Mouse (Mus musculus) heart, embryonic 14.5 days (tissue): ENCODE measurements around the gene Rita1. TPM values are rescaled to one million over a fixed set of nuclear protein-coding genes. Genes with fewer than 3 reads are reported as not detected.

Source experiments
- ATAC-seq: fragments of 200-750 bp; cut with Nextera tagmentation; 2 replicates; pipeline ENCODE4 v1.8.0; 2017; ENCODE audit warnings: low read depth, moderate TSS enrichment; ENCODE audit not compliant: insufficient number of reproducible peaks, insufficient read depth, low FRiP score
- H3K27ac ChIP-seq, 2 experiments: fragments of 200-500 bp in 1 of 2; fragments of 300-500 bp in 1 of 2; sonication (generic) in 1 of 2; replicated peaks in 1 of 2; 2 replicates each; pipeline ENCODE4 v1.5.1; 2012 to 2014; ENCODE audit warnings: low read depth in 2 of 2, low read length in 2 of 2, control low read depth in 1 of 2, mild to moderate bottlenecking in 1 of 2, mixed read lengths in 1 of 2; ENCODE audit not compliant: control insufficient read depth in 1 of 2, insufficient read depth in 1 of 2
- H3K27me3 ChIP-seq: fragments of 300-500 bp; sonication (generic); 2 replicates; pipeline ENCODE4 v1.6.1; 2014; ENCODE audit warnings: mild to moderate bottlenecking, low read length, control low read depth; ENCODE audit not compliant: control insufficient read depth, insufficient read depth
- H3K36me3 ChIP-seq: fragments of 300-500 bp; sonication (generic); 2 replicates; pipeline ENCODE4 v1.6.1; 2014; ENCODE audit warnings: mild to moderate bottlenecking, control low read depth, low read length, mixed read lengths; ENCODE audit not compliant: control insufficient read depth, insufficient read depth
- H3K4me1 ChIP-seq, 2 experiments: fragments of 200-500 bp in 1 of 2; fragments of 300-500 bp in 1 of 2; sonication (generic) in 1 of 2; 2 replicates each; pipeline ENCODE4 v1.6.1; 2012 to 2014; ENCODE audit warnings: low read length in 2 of 2, control low read depth in 1 of 2, mixed read lengths in 1 of 2; ENCODE audit not compliant: control insufficient read depth in 2 of 2, insufficient read depth in 2 of 2
- H3K4me2 ChIP-seq: fragments of 300-500 bp; sonication (generic); 2 replicates; pipeline ENCODE4 v1.6.1; 2014; ENCODE audit warnings: mild to moderate bottlenecking, low read length
- H3K4me3 ChIP-seq, 2 experiments: fragments of 200-500 bp in 1 of 2; fragments of 300-500 bp in 1 of 2; sonication (generic) in 1 of 2; 2 replicates each; pipeline ENCODE4 v1.5.1; 2012 to 2014; ENCODE audit warnings: low read length in 2 of 2, mild to moderate bottlenecking in 2 of 2, control low read depth in 1 of 2, low read depth in 1 of 2, moderate library complexity in 1 of 2; ENCODE audit not compliant: control insufficient read depth in 1 of 2, insufficient read depth in 1 of 2
- H3K9ac ChIP-seq: fragments of 300-500 bp; sonication (generic); 2 replicates; pipeline ENCODE4 v1.6.1; 2014; ENCODE audit warnings: mild to moderate bottlenecking, low read length
- H3K9me3 ChIP-seq: fragments of 300-500 bp; sonication (generic); 2 replicates; pipeline ENCODE4 v1.6.1; 2016; ENCODE audit warnings: low read length, control low read depth; ENCODE audit not compliant: control insufficient read depth
- WGBS: fragments of 180-500 bp; shearing (Covaris S2); extraction: QIAGEN DNeasy Blood & Tissue Kit; methylation state at CpG from one replicate; pipeline ENCODE4 v1.1.7; 2014; 5-methylcytosine and 5-hydroxymethylcytosine counted together
- polyA plus RNA-seq: library from polyadenylated mRNA; unstranded; fragments of >200 nt; fragmentation: Nextera tagmentation; extraction: Ambion mirVana; gene quantifications from 2 replicates; pipeline ENCODE4 v1.2.1, GENCODE M21; 2014

The Rita1 gene
- polyA plus RNA-seq, 1 experiment from 2014 or later = 5.6 TPM

DNA sequence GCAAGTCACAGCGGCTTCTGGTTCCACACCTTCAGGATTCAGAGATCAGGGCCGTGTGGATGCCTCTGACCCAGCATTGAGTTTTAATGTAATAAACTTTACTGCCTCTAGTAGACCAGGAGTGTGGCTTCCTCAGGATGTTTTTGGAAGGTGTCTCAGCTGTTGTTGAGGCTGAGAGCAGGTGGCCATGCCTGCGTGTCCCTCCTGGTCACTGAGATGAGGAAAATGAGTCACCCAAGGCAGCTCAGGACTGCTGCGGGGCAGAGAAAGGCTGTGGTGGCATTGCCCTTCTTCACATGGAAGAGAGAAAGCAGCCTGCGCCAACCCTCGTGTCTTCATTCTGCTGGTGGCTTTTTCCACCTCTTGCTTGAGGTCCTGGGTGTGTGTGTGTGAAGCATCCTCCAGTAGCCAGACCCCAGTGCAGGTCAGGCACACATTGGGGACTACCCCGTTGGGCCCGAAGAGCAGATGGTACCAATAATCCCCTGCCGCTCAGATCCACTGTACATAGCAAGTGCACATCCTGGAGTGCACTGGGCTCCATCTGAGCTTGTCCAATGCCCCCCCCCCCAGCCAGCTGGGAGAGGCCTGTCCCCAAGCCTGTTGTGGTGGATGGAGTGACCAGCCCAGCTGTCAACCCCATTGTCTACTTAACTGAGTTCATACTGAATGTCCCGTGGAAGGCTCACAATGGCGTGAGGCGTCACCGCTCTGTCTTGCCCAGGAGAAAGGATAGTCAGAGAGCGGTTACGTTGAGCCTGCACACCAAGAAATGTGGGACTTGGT is 15.3 kb upstream of the Rita1 start:
- no peak overlapping the region for H3K9ac ChIP-seq
- no peak overlapping the region for H3K4me2 ChIP-seq
- H3K27ac ChIP-seq = no peak overlapping the region
- no peak overlapping the region for H3K4me3 ChIP-seq
- H3K27me3 ChIP-seq = peaks cover 8% of the 10 kb centered on the region
- peaks cover 59% of the 10 kb centered on the region for H3K36me3 ChIP-seq
- 0 out of 2 replicates have a peak, but pooled peaks cover 2% of the 10 kb centered on the region for H3K9me3 ChIP-seq
- peaks cover 6 to 10% of the 10 kb centered on the region in 2 experiments for H3K4me1 ChIP-seq
- no peak for ATAC-seq
- WGBS = 91% methylated on average over 15 of the region's 15 CpGs

DNA sequence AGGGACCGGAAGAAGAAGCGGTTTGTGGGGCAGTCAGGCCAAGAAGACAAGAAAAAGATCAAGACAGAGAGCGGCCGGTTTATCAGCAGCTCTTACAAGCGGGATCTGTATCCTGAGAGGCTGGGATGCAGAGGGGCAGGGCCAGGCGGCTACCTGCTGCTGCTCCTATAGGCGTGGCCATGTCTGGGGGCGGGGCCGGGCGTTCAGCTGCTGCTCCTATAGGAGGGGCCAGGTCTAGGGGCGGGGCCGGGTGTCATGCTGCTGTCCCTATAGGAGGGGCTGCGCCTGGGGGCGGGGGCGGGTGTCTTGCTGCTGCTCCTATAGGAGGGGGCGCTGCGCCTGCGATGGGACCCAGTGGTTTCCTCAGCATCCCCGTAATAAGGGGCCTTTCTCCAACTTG is 14.0 kb upstream of the Rita1 start:
- H3K27ac ChIP-seq = no peak overlapping the region
- H3K9me3 ChIP-seq = no peaks in the 10 kb centered on the region
- no peak for ATAC-seq
- H3K27me3 ChIP-seq = peaks cover 8% of the 10 kb centered on the region
- H3K36me3 ChIP-seq = peaks cover 72% of the 10 kb centered on the region
- H3K4me2 ChIP-seq = no peak overlapping the region
- H3K4me1 ChIP-seq = peaks cover 10 to 11% of the 10 kb centered on the region in 2 experiments
- 49% methylated on average over 19 of the region's 19 CpGs for WGBS
- no peak overlapping the region for H3K4me3 ChIP-seq
- no peak overlapping the region for H3K9ac ChIP-seq

DNA sequence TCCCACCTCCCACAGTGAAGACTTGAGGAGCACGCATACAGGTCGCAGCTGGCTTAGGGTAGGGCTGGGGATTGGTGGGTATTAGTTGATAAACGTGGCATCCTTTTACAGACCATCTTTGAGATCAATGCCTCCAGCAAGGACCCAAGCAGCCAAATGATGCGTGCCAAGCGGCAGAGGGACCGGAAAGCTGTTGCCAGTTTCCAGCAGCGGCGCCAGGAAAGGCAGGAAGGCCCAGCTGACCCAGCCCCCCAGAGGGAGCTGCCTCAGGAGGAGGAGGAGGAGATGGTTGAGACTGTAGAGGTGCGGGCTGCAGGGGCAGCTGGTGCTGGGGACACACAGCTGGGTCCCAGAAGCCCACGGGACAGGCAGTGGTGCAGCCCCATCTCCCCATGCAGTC is 12.0 kb upstream of the Rita1 start:
- Histone ChIP-seq H3K9me3 (no peaks in the 10 kb centered on the region), H3K4me2 (no peak overlapping the region), H3K4me3 (no peak overlapping the region), H3K27me3 (no peaks in the 10 kb centered on the region), H3K27ac (no peak overlapping the region), H3K4me1 (peaks cover 5 to 15% of the 10 kb centered on the region in 2 experiments), H3K9ac (no peak overlapping the region), H3K36me3 (peaks cover 92% of the 10 kb centered on the region)
- WGBS = 96% methylated on average over 10 of the region's 10 CpGs
- no peak for ATAC-seq

DNA sequence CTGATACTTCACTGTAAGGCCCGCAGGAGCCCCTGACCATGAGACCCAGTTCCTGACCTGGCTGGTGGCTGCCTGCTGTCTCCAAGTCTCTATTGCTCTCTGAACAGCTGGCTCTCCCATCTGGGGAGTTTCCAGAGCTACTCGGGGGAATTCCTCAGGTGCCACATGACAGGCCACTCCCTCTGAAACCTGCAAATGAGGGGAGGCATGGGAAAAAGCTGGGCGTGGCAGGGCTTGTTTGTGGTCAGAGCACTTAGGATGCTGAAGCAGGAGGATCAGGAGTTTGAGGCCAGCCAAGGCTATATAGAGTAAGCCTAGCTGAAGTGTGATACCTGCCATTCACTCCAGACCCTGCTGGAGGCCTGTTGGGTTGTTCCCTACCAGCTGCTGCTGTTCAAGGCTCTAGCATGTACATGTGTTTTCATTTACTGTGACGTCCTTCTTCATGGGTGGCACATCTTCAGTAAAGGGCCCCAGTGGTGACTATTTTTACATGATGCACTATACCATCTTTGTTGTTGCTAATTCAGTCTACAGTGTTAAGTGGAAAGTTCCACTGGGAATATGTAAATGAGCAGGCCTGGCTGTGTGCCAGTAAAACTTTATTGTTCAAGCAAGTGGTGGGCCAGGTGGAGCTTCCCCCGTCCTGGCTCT is 9.9 kb upstream of the Rita1 start:
- no peak overlapping the region for H3K4me3 ChIP-seq
- 70% methylated on average over 5 of the region's 5 CpGs for WGBS
- no peak for ATAC-seq
- H3K27me3 ChIP-seq = no peaks in the 10 kb centered on the region
- H3K9ac ChIP-seq = no peak overlapping the region
- peaks cover 100% of the 10 kb centered on the region for H3K36me3 ChIP-seq
- H3K4me2 ChIP-seq = no peak overlapping the region
- no peaks in the 10 kb centered on the region for H3K9me3 ChIP-seq
- peaks cover 0 to 9% of the 10 kb centered on the region in 2 experiments; a peak in 1 of 4 replicates for H3K4me1 ChIP-seq
- H3K27ac ChIP-seq = 0 out of 4 replicates have a peak overlapping the region, but pooled peaks of 1 of the 2 experiments have one; percentile 14

DNA sequence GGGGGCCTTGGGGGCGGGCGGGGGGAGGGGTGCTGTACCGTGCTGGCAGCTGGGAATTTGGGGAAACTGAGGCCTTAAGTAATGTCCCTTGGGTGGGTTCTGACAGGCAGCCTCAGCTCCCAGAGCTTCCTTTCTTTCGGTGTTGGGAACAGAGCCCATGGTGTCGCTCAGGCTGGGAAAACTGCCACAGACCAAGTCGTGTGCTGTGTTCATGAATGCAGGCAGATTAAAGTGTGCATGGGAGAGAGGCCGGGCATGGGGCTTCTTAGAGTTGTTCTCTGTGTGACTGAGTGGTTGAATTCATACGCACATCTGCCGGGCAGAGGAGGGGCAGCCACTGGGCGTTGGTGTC is 9.4 kb upstream of the Rita1 start:
- no peak overlapping the region for H3K4me2 ChIP-seq
- H3K9ac ChIP-seq = no peak overlapping the region
- H3K4me1 ChIP-seq = peaks cover 0 to 9% of the 10 kb centered on the region in 2 experiments; a peak in 1 of 4 replicates
- ATAC-seq = no peak
- H3K36me3 ChIP-seq = peaks cover 100% of the 10 kb centered on the region
- H3K9me3 ChIP-seq = no peaks in the 10 kb centered on the region
- WGBS = 87% methylated on average over 10 of the region's 10 CpGs
- H3K27ac ChIP-seq = 0 out of 4 replicates have a peak overlapping the region, but pooled peaks of 1 of the 2 experiments have one; percentile 14
- H3K4me3 ChIP-seq = no peak overlapping the region
- no peaks in the 10 kb centered on the region for H3K27me3 ChIP-seq

DNA sequence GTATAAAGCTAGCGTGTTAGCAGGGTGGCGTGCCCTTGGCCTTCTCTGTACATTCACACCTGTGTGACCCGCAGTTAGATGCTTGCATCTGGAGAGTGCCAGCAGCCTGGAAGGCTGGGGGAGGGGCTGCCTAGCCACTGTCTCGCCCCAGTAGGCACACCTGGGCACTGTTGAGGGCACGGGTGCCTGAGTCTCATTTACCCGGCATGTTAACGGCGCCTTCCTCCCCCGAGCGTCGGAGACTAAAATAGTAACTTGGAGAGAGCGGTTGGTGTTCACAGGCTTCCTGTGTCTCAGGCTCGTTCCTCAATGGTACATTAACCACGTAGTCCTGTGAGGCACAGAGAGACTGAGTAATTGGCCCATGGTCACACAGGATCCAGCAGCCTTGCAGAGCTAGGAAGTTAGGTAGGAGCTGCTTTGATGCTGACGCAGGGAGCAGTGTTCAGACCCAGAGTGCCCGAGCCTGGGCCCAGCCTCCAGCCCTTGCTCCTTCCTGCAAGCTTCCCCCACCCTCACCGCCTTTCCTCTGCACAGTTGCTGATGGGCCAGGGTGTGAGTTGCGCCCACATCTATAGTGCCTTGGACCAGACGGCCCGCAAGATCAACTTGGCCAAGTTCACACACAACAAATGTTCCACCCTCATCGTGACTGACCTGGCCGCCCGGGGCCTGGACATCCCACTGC is 8.8 kb upstream of the Rita1 start:
- Histone ChIP-seq H3K4me1 (peaks cover 0 to 9% of the 10 kb centered on the region in 2 experiments; a peak in 1 of 4 replicates), H3K27ac (no peak overlapping the region), H3K4me2 (no peak overlapping the region), H3K9ac (no peak overlapping the region), H3K27me3 (no peaks in the 10 kb centered on the region), H3K4me3 (no peak overlapping the region), H3K36me3 (peaks cover 98% of the 10 kb centered on the region), H3K9me3 (no peaks in the 10 kb centered on the region)
- ATAC-seq = no peak
- 85% methylated on average over 23 of the region's 23 CpGs for WGBS

DNA sequence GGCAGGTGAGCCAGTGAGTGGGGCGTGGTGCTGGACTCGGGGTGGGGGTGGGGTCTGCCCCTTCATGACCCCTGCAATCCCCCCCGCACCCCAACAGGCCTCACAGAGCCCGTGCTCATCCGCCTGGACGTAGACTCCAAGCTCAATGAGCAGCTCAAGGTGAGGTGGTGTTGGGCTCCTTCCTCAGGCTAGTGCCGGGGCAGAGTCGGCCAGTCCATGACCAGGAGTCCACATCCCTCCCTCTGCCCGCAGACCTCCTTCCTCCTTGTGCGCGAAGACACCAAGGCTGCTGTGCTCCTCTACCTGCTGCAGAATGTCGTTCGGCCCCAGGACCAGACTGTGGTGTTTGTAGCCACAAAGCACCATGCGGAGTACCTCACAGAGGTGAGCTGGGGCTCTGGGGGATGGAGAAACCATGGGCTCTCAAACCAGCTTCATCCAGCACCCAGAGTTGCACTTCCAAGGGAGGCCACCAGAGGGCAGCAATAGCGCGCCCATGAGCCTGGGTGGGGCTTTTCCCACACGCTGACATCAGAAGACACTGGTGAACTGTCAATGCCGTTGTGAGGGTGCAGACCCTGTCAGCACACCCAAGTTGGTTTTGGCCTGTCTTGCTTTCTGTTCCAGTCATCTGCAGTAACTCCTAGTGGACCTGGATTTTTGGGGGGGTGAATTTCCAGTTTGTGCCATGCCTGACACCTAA is 8.1 kb upstream of the Rita1 start:
- Histone ChIP-seq H3K36me3 (peaks cover 94% of the 10 kb centered on the region), H3K4me2 (no peak overlapping the region), H3K9me3 (no peaks in the 10 kb centered on the region), H3K27ac (no peak overlapping the region), H3K9ac (no peak overlapping the region), H3K4me1 (peaks cover 0 to 9% of the 10 kb centered on the region in 2 experiments; a peak in 1 of 4 replicates), H3K4me3 (no peak overlapping the region), H3K27me3 (no peaks in the 10 kb centered on the region)
- WGBS = 71% methylated on average over 18 of the region's 18 CpGs
- no peak for ATAC-seq
